ENCODE assay signal across 8 mouse cellular contexts in genomic region chr11:26586367-26587183, GRCm38 (mm10). TPM values are rescaled to one million over a fixed set of nuclear protein-coding genes. Genes with fewer than 3 reads are reported as not detected.
DNase-seq lines count a peak whose midpoint lies in the region; ATAC-seq and TF ChIP-seq lines count a peak whose summit lies in the region.
"Had no signal": no experiment of that assay in that cellular context is flagged by ENCODE, and none has a peak within 500 bp of the region (broad histone marks: within the 10 kb centered on the region; RNA-seq: fewer than 3 reads in every experiment).

No protein-coding gene starts in this region.

- 0 out of 2 replicates have a peak overlapping the region, but pooled peaks have one; percentile 45 for H3K27ac ChIP-seq in liver, adult 2 months (replicated peaks; ENCODE audit: insufficient read depth, low read depth, low read length)
- H3K27ac ChIP-seq in liver, embryonic 11.5 days (ENCODE audit: low read depth, low read length) = no peak overlapping the region
- no peak overlapping the region for H3K27ac ChIP-seq in cerebellum, adult 2 months (ENCODE audit: insufficient read depth, low read length)

- WGBS in liver, adult 2 months = 88% methylated on average over 6 of the region's 6 CpGs
- WGBS in liver, embryonic 11.5 days = 75% methylated on average over 6 of the region's 6 CpGs
- WGBS in cerebellum, adult 2 months = 31% methylated on average over 6 of the region's 6 CpGs

- H3K27me3 ChIP-seq in liver, adult 2 months (ENCODE audit: control insufficient read depth, insufficient read depth, low read length) = no peaks in the 10 kb centered on the region
- no peaks in the 10 kb centered on the region for H3K27me3 ChIP-seq in liver, embryonic 11.5 days (replicated peaks; ENCODE audit: control insufficient read depth, insufficient read depth, low read length)
- H3K27me3 ChIP-seq in cerebellum, adult 2 months (ENCODE audit: control insufficient read depth, insufficient read depth, low read length) = no peaks in the 10 kb centered on the region

- H3K79me2 ChIP-seq in liver, adult 2 months (ENCODE audit: control insufficient read depth, insufficient read depth, low read length) = no peaks in the 10 kb centered on the region

- H3K4me2 ChIP-seq in liver, embryonic 11.5 days = no peak overlapping the region

- TF ChIP-seq CTCF in liver, adult 2 months (IDR thresholded peaks at IDR 0.05; ENCODE audit: low read depth, low read length) = no peak
- TF ChIP-seq CTCF in cerebellum, adult 2 months (IDR thresholded peaks at IDR 0.05; ENCODE audit: borderline replicate concordance, insufficient read depth, low read depth, low read length) = no peak

- peaks cover 3% of the 10 kb centered on the region; the same call in 1 of the 2 replicates for H3K4me1 ChIP-seq in liver, adult 2 months (ENCODE audit: control insufficient read depth, insufficient read depth, low read length)
- no peaks in the 10 kb centered on the region for H3K4me1 ChIP-seq in liver, embryonic 11.5 days (replicated peaks; ENCODE audit: control insufficient read depth, insufficient read depth, low read length)
- H3K4me1 ChIP-seq in cerebellum, adult 2 months (ENCODE audit: control insufficient read depth, insufficient read depth, low read length) = peaks cover 9% of the 10 kb centered on the region

- peak; percentile 38 for DNase-seq in liver, adult 2 months (ENCODE audit: extremely low read depth, low read depth, low spot score)
- DNase-seq in liver, embryonic 11.5 days (ENCODE audit: low spot score) = no peak
- DNase-seq in cerebellum, adult 2 months = peak; percentile 43 to 66
- DNase-seq in left cerebral cortex, adult 11 months (ENCODE audit: low spot score) = no peak
- DNase-seq in right cerebral cortex, adult 18-20 months = no peak
- DNase-seq: lung, postnatal 4 days had no signal

- H3K4me3 ChIP-seq in liver, adult 2 months (ENCODE audit: insufficient read depth, low read depth, low read length) = no peak overlapping the region
- no peak overlapping the region for H3K4me3 ChIP-seq in liver, embryonic 11.5 days (ENCODE audit: low read depth, low read length)
- H3K4me3 ChIP-seq in cerebellum, adult 2 months (replicated peaks; ENCODE audit: insufficient read depth, low read depth, low read length) = no peak overlapping the region

- TF ChIP-seq POLR2A in liver, adult 2 months (IDR thresholded peaks at IDR 0.05; ENCODE audit: extremely low read depth, insufficient read depth, low read length) = no peak
- no peak for TF ChIP-seq POLR2A in cerebellum, adult 2 months (IDR thresholded peaks at IDR 0.05; ENCODE audit: borderline replicate concordance, insufficient read depth, low read length)

- H3K9ac ChIP-seq in liver, adult 2 months (ENCODE audit: low read depth, low read length) = no peak overlapping the region
- no peak overlapping the region for H3K9ac ChIP-seq in liver, embryonic 11.5 days (ENCODE audit: low read depth, low read length)

- H3K36me3 ChIP-seq in liver, adult 2 months (ENCODE audit: control insufficient read depth, insufficient read depth, low read length) = peaks cover 5% of the 10 kb centered on the region; the same call in 1 of the 2 replicates
- H3K36me3 ChIP-seq in liver, embryonic 11.5 days (ENCODE audit: control insufficient read depth, insufficient read depth, low read length) = no peaks in the 10 kb centered on the region

- no peak for ATAC-seq in liver, embryonic 11.5 days (replicated peaks; ENCODE audit: low FRiP score)
- ATAC-seq in granulocyte monocyte progenitor cell, adult 5-6 weeks (replicated peaks; ENCODE audit: poor library complexity, severe bottlenecking) = peak; percentile 78
- ATAC-seq in megakaryocyte-erythroid progenitor cell, adult 5-6 weeks (replicated peaks; ENCODE audit: low FRiP score, low TSS enrichment, poor library complexity, severe bottlenecking) = peak; percentile 53

- H3K9me3 ChIP-seq in liver, embryonic 11.5 days (ENCODE audit: control insufficient read depth, low read length) = no peaks in the 10 kb centered on the region

RNA-seq across cellular contexts. Expression of gene Gm6899, which starts 6.5 kb away (rescaled TPM):
- total RNA-seq in liver, adult 2 months (2014; rRNA removed) = not detected in 2 replicates
- polyA plus RNA-seq in liver, adult 2 months (2012; rRNA removed) = not detected in 2 replicates
- polyA plus RNA-seq in liver, embryonic 11.5 days (2014; fragmentation: Nextera tagmentation; extraction: Ambion mirVana) = not detected in 2 replicates
- not detected in 2 replicates for polyA plus RNA-seq in cerebellum, adult 2 months (2012; rRNA removed)
- not detected in 2 replicates for total RNA-seq in granulocyte monocyte progenitor cell, adult 5-6 weeks (2014; fragmentation: Nextera tagmentation)
- not detected in 2 replicates for total RNA-seq in granulocyte monocyte progenitor cell, adult 5-6 weeks (2017)
- not detected in 2 replicates for total RNA-seq in megakaryocyte-erythroid progenitor cell, adult 5-6 weeks (2014; fragmentation: Nextera tagmentation)
- not detected in 2 replicates for total RNA-seq in megakaryocyte-erythroid progenitor cell, adult 5-6 weeks (2017)

RNA-seq across cellular contexts. Expression of gene Vrk2, which starts 7.2 kb away (rescaled TPM):
- total RNA-seq in liver, adult 2 months (2014; rRNA removed) = 5.3 and 6.3 TPM in 2 replicates
- polyA plus RNA-seq in liver, adult 2 months (2012; rRNA removed) = 1.2 and 1.3 TPM in 2 replicates
- polyA plus RNA-seq in liver, embryonic 11.5 days (2014; fragmentation: Nextera tagmentation; extraction: Ambion mirVana) = 23.8 and 26.2 TPM in 2 replicates
- 0.98 and 1.5 TPM in 2 replicates for polyA plus RNA-seq in cerebellum, adult 2 months (2012; rRNA removed)
- 21.2 and 40.8 TPM in 2 replicates for total RNA-seq in granulocyte monocyte progenitor cell, adult 5-6 weeks (2014; fragmentation: Nextera tagmentation)
- 36.9 and 40.5 TPM in 2 replicates for total RNA-seq in granulocyte monocyte progenitor cell, adult 5-6 weeks (2017)
- total RNA-seq in megakaryocyte-erythroid progenitor cell, adult 5-6 weeks (2014; fragmentation: Nextera tagmentation) = 18.0 and 24.7 TPM in 2 replicates
- 27.8 and 50.5 TPM in 2 replicates for total RNA-seq in megakaryocyte-erythroid progenitor cell, adult 5-6 weeks (2017)

Comparison
In these comparisons a context has a peak if more than half of its experiments do, and no peak if none do; other contexts are left out.
1. DNase-seq: peak in liver, adult 2 months (single experiment) and cerebellum, adult 2 months (2 of 2); none in liver, embryonic 11.5 days (single experiment), left cerebral cortex, adult 11 months (single experiment) and right cerebral cortex, adult 18-20 months (single experiment).